Mouse (Mus musculus): ENCODE measurements at regions not wholly inside any gene's neighbourhood (a gene's known extent, or its start where the extent isn't known, plus 50 kb on each side); places are given as distances from the start of the nearest gene placed in this dataset.

- no peak for DNase-seq (ENCODE audit: low spot score in 2 of 2)
These were observed 143.5 kb downstream of the Gm10260 start for GRCm38 (mm10) chr13:97616919-97617318.

GRCm38 (mm10) chr13:97607221-97607723, 153.2 kb downstream of the Gm10260 start:
- DNase-seq (ENCODE audit: low spot score in 2 of 2) = peak in 1 of 2 experiments; percentile 15

GRCm38 (mm10) chr13:97604451-97604850, 156.0 kb downstream of the Gm10260 start:
- DNase-seq (ENCODE audit: low spot score in 2 of 2) = peak in 1 of 2 experiments; percentile 39

GRCm38 (mm10) chr13:97601135-97601730, 159.2 kb downstream of the Gm10260 start:
- DNase-seq (ENCODE audit: low spot score in 2 of 2) = no peak

- DNase-seq (ENCODE audit: low spot score in 2 of 2) = no peak
These were observed 160.3 kb downstream of the Gm10260 start for GRCm38 (mm10) chr13:97600136-97600535.

GRCm38 (mm10) chr13:97598507-97599431, 161.7 kb downstream of the Gm10260 start:
- DNase-seq (ENCODE audit: low spot score in 2 of 2) = peak; percentile 7 to 38

- DNase-seq (ENCODE audit: low spot score in 2 of 2) = peak; percentile 18 to 31
These were observed 165.6 kb downstream of the Gm10260 start for GRCm38 (mm10) chr13:97594851-97595250.

- DNase-seq (ENCODE audit: low spot score in 2 of 2) = no peak
These were observed 170.8 kb downstream of the Gm10260 start for GRCm38 (mm10) chr13:97589626-97590025.

- DNase-seq (ENCODE audit: low spot score in 2 of 2) = no peak
These were observed 172.3 kb downstream of the Gm10260 start for GRCm38 (mm10) chr13:97588085-97588484.

- DNase-seq (ENCODE audit: low spot score in 2 of 2) = no peak
These were observed 173.3 kb downstream of the Gm10260 start for GRCm38 (mm10) chr13:97587088-97587487.

- DNase-seq (ENCODE audit: low spot score in 2 of 2) = no peak
These were observed 176.4 kb downstream of the Gm10260 start for GRCm38 (mm10) chr13:97584045-97584444.

- DNase-seq (ENCODE audit: low spot score in 2 of 2) = no peak
These were observed 179.1 kb downstream of the Gm10260 start for GRCm38 (mm10) chr13:97581380-97581779.

GRCm38 (mm10) chr13:97580241-97580874, 180.1 kb downstream of the Gm10260 start:
- DNase-seq (ENCODE audit: low spot score in 2 of 2) = no peak

- DNase-seq (ENCODE audit: low spot score in 2 of 2) = no peak
These were observed 181.8 kb downstream of the Gm10260 start for GRCm38 (mm10) chr13:97578595-97578994.

- no peak for DNase-seq (ENCODE audit: low spot score in 2 of 2)
These were observed 183.2 kb downstream of the Gm10260 start for GRCm38 (mm10) chr13:97577081-97577785.

GRCm38 (mm10) chr13:97573601-97574000, 186.8 kb downstream of the Gm10260 start:
- no peak for DNase-seq (ENCODE audit: low spot score in 2 of 2)

GRCm38 (mm10) chr13:97572352-97572751, 188.1 kb downstream of the Gm10260 start:
- no peak for DNase-seq (ENCODE audit: low spot score in 2 of 2)

- no peak for DNase-seq (ENCODE audit: low spot score in 2 of 2)
These were observed 190.4 kb downstream of the Gm10260 start for GRCm38 (mm10) chr13:97570009-97570408.

- DNase-seq (ENCODE audit: low spot score in 2 of 2) = no peak
These were observed 192.8 kb downstream of the Gm10260 start for GRCm38 (mm10) chr13:97567632-97568031.

GRCm38 (mm10) chr13:97566071-97566470, 194.4 kb downstream of the Gm10260 start:
- DNase-seq (ENCODE audit: low spot score in 2 of 2) = peak in 1 of 2 experiments; percentile 13

GRCm38 (mm10) chr13:97562241-97562640, 198.2 kb downstream of the Gm10260 start:
- DNase-seq (ENCODE audit: low spot score in 2 of 2) = no peak

- DNase-seq (ENCODE audit: low spot score in 2 of 2) = no peak
These were observed 199.6 kb downstream of the Gm10260 start for GRCm38 (mm10) chr13:97560789-97561188.
